Mouse (Mus musculus) right cerebral cortex, postnatal 25 days (tissue): ENCODE results near the gene Tnfrsf26.
"Not testable (repeated sequence)": the region's sequence is repeated elsewhere in the genome, so short reads cannot be mapped to it uniquely, and the experiment has no call there.

Experiments
- DNase-seq: peaks from one replicate; pipeline ENCODE4 v3.0.0; 2022

Gene Tnfrsf26

GRCm38 (mm10) chr7:143628540-143628939 lies at the start of gene Tnfrsf26:
Tnfrsf26 (minus strand) TSS chr7:143628722.
- no peak for DNase-seq

- DNase-seq = no peak
These were observed 38.1 kb upstream of the Tnfrsf26 start for GRCm38 (mm10) chr7:143666427-143667311.

GRCm38 (mm10) chr7:143663470-143663869 lies 34.9 kb upstream of the Tnfrsf26 start:
- no peak for DNase-seq

- no peak for DNase-seq
These were observed 32.3 kb upstream of the Tnfrsf26 start for GRCm38 (mm10) chr7:143660797-143661196.

- DNase-seq = not testable (repeated sequence)
These were observed 21.3 kb upstream of the Tnfrsf26 start for GRCm38 (mm10) chr7:143649769-143650346.

- peak; percentile 74 for DNase-seq
These were observed 20.7 kb upstream of the Tnfrsf26 start, which contains the start of gene Tnfrsf22 for GRCm38 (mm10) chr7:143649034-143649768. Tnfrsf22 (minus strand) TSS chr7:143649661.

- DNase-seq = not testable (repeated sequence)
These were observed 15.4 kb upstream of the Tnfrsf26 start for GRCm38 (mm10) chr7:143643949-143644348.

- no peak for DNase-seq
These were observed 8.2 kb upstream of the Tnfrsf26 start for GRCm38 (mm10) chr7:143636674-143637073.

GRCm38 (mm10) chr7:143631503-143631902 lies 3.0 kb upstream of the Tnfrsf26 start:
- DNase-seq = no peak

- no peak for DNase-seq
These were observed 979 bp upstream of the Tnfrsf26 start for GRCm38 (mm10) chr7:143629501-143629900.

- DNase-seq = no peak
These were observed 801 bp downstream of the Tnfrsf26 start for GRCm38 (mm10) chr7:143627555-143628286.

GRCm38 (mm10) chr7:143626178-143626577 lies 2.3 kb downstream of the Tnfrsf26 start:
- no peak for DNase-seq

GRCm38 (mm10) chr7:143625151-143625550 lies 3.4 kb downstream of the Tnfrsf26 start:
- no peak for DNase-seq

- DNase-seq = no peak
These were observed 4.0 kb downstream of the Tnfrsf26 start for GRCm38 (mm10) chr7:143624561-143624960.

- peak; percentile 4 for DNase-seq
These were observed 7.6 kb downstream of the Tnfrsf26 start for GRCm38 (mm10) chr7:143620951-143621350.

GRCm38 (mm10) chr7:143614404-143615135 lies 14.0 kb downstream of the Tnfrsf26 start:
- DNase-seq = no peak

- no peak for DNase-seq
These were observed 16.3 kb downstream of the Tnfrsf26 start for GRCm38 (mm10) chr7:143612215-143612614.

- DNase-seq = no peak
These were observed 23.2 kb downstream of the Tnfrsf26 start for GRCm38 (mm10) chr7:143605321-143605720.

GRCm38 (mm10) chr7:143604889-143605288 lies 23.6 kb downstream of the Tnfrsf26 start:
- DNase-seq = no peak

GRCm38 (mm10) chr7:143601705-143602104 lies 26.8 kb downstream of the Tnfrsf26 start:
- no peak for DNase-seq

- DNase-seq = no peak
These were observed 28.2 kb downstream of the Tnfrsf26 start for GRCm38 (mm10) chr7:143600231-143600740.
